Mouse (Mus musculus) heart, postnatal 0 days (tissue): ENCODE measurements at regions not wholly inside any gene's neighbourhood (a gene's known extent, or its start where the extent isn't known, plus 50 kb on each side); places are given as distances from the start of the nearest gene placed in this dataset.

ENCODE experiments used
- CTCF ChIP-seq: IDR thresholded peaks from 2 replicates; pipeline ENCODE4 v1.5.1; 2016; ENCODE audit warnings: antibody characterized with exemption, control low read depth, low read depth
- EP300 ChIP-seq: IDR thresholded peaks from 2 replicates; pipeline ENCODE4 v1.6.1; 2016; ENCODE audit warnings: antibody characterized with exemption, low read depth

- TF ChIP-seq EP300 (no peak), CTCF (no peak)
These were observed 789.4 kb downstream of the Dach1 start for GRCm38 (mm10) chr14:97380131-97380530.
